Mouse (Mus musculus) adrenal gland, postnatal 25 days (tissue): ENCODE data around the gene Mettl7a2. TPM values are rescaled to one million over a fixed set of nuclear protein-coding genes. Genes with fewer than 3 reads are reported as not detected.
A peak's percentile ranks its signal among the peaks of the same experiment; 100 is the strongest.
"Not testable (repeated sequence)": the region's sequence is repeated elsewhere in the genome, so short reads cannot be mapped to it uniquely, and the experiment has no call there.

Experiments
- DNase-seq: peaks from one replicate; pipeline ENCODE4 v3.0.0; 2021; ENCODE audit warnings: mixed read lengths
- total RNA-seq: library from RNA; stranded (reverse); gene quantifications from 2 replicates; pipeline ENCODE4 v1.2.3, GENCODE M21; 2021

Mettl7a2 gene
- total RNA-seq, 1 experiment from 2014 or later, result 2.4 TPM

GRCm38 (mm10) chr15:100337847-100338246 is 15.2 kb upstream of the Mettl7a2 start:
- peak; percentile 65 for DNase-seq

GRCm38 (mm10) chr15:100341314-100341980 is 11.6 kb upstream of the Mettl7a2 start:
- DNase-seq, result not testable (repeated sequence)

DNA sequence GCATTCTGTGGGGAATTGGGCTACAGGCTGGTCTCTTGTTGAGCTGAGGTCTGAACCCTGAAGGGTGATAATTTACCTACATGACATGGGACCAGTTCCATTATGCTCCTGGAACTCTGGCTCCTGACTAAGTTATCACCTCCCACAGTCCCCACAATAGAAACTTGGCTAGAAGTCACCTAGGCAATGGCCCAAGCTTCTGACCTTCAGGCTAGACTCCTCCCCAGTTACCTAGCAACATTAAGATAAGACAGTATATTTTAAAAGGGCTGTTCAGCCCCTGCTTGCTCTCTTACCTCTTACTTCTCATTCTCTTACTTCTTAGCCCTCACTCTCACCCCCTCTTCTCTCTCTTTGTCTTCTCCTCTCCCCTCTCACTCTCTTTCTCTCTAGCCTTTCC is 7.5 kb upstream of the Mettl7a2 start:
- no peak for DNase-seq

DNA sequence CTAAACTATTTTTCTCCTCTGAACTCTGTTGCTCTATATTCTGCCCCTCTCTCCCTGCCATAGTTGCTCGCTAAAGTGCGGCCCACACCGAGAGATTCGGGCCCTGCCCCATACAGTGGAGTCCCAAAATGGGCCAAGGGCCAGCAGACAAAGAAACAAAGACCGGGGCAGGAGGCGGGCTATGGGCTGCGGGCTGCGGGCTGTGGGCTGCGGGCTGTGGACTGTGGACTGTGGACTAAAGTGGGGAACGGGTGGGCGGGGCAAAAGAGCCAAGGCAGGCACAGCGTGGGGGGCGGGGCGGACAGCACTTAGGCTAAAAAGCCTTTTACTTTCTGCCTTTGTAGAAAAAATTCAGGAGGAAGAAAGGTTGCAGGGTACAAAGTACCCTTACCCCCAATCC is 6.2 kb upstream of the Mettl7a2 start:
- DNase-seq, result no peak

DNA sequence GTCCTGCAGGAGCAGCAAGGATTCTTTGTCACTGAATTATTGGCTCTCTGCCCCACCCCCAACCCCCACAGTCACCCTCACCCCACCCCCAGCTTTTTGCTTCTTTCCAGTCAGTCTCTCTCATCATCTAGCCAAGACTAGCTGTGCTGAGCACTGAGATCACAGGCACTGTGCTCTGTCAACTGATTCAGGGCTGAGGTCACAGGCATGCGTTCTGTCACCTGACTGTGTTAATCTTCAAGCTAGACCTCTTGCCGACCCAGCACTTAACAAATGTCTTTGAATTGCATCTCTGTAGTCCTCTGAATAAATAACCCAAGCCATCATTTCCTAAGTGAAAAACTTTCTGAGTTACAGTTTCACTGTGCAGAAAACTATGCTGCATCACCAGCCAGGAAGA is 3.5 kb upstream of the Mettl7a2 start:
- DNase-seq, result no peak

- no peak for DNase-seq
These were observed 1.4 kb upstream of the Mettl7a2 start for GRCm38 (mm10) chr15:100351501-100352060.

GRCm38 (mm10) chr15:100353399-100353798 is 399 bp downstream of the Mettl7a2 start:
- DNase-seq, result not testable (repeated sequence)

DNA sequence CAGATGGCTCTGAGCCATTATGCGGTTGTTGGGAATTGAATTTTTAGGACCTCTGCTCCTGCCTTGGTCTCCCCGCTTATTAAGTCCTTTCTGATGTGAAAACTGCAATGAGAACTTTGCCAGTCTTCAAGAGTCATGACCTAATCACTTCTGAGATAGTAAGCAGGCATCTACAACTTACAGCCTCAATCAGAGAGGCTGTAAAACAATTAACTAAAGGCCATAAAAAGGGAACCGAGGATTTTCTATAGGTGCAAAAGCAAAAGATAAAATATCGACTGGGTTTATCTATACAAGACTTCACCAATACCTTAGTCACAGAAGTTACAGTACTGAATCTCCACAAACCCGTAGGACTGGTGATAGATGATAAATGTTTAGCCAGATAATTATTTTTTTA is 2.9 kb downstream of the Mettl7a2 start:
- no peak for DNase-seq

GRCm38 (mm10) chr15:100364242-100364641 is 11.2 kb downstream of the Mettl7a2 start, which contains the start of gene Higd1c:
Gene Higd1c, plus strand, starts transcription at chr15:100364542.
- no peak for DNase-seq

- not testable (repeated sequence) for DNase-seq
These were observed 13.0 kb downstream of the Mettl7a2 start for GRCm38 (mm10) chr15:100365967-100366366.

GRCm38 (mm10) chr15:100367119-100367518 is 14.1 kb downstream of the Mettl7a2 start:
- DNase-seq, result no peak

DNA sequence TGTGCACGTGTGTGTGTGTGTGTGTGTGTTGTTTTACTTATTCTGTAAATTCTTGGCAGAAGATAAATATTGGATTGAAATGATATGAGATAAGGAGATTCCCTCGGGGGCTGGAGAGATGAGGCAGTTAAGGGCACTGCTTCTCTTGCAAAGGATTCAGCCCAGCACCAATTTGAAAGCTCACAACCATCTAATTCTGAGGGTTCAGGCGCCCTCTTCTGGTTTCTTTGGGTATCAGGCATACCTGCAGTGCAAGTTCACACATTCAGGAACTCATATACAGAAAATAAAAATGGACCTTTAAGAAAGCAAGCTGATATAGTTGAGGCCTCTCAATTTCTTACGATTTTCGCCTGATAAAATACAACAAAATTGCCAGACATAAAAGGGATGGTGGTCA is 22.1 kb downstream of the Mettl7a2 start:
- peak; percentile 37 for DNase-seq

- not testable (repeated sequence) for DNase-seq
These were observed 25.0 kb downstream of the Mettl7a2 start for GRCm38 (mm10) chr15:100377847-100378505.

- DNase-seq, result no peak
These were observed 26.7 kb downstream of the Mettl7a2 start for GRCm38 (mm10) chr15:100379658-100380057.

DNA sequence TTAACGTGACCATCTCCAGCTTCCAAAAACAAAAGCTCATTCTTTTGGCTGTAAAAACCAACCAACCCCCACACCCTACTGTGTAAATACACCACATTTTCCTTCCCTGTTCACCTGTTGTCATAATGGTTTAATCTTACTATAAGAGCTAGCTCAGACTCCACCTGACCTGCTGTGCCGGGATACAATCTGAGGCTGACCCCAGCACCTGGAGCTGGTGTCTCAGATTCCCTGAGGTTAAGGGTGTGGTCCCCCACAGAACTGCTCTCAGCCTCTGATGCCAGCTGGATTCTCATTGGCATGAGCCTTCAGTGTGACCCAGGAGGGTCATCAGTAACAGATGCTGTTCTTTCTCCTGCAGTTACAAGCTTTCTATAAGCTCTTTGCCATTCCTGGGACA is 27.1 kb downstream of the Mettl7a2 start:
- no peak for DNase-seq

GRCm38 (mm10) chr15:100385705-100386104 is 32.7 kb downstream of the Mettl7a2 start:
- DNase-seq, result no peak

- no peak for DNase-seq
These were observed 34.7 kb downstream of the Mettl7a2 start for GRCm38 (mm10) chr15:100387544-100388223.

DNA sequence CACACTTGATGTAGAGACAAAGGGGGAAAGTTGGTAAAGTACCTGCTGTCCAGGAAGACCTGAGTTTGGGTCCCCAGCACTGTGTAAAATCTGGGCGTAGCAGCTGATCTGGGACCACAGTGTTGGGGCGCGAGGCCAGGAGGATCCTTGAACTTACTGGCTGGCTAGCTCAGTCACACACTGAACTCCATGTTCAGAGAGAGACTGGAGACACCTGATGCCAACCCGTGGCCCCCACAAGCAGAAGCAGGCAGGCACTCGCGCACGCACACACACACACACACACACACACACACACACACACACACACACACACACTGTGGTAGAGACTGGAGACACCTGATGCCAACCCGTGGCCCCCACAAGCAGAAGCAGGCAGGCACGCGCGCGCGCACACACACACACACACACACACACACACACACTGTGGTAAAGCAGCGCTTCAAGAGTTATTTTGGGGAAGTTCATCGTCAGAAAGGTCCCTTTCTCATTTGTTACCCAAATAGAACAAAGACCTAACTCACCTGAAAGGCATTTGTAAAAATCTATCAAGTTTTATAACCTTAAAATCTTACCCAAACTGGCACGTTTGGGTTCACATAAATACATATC is 35.3 kb downstream of the Mettl7a2 start:
- no peak for DNase-seq

DNA sequence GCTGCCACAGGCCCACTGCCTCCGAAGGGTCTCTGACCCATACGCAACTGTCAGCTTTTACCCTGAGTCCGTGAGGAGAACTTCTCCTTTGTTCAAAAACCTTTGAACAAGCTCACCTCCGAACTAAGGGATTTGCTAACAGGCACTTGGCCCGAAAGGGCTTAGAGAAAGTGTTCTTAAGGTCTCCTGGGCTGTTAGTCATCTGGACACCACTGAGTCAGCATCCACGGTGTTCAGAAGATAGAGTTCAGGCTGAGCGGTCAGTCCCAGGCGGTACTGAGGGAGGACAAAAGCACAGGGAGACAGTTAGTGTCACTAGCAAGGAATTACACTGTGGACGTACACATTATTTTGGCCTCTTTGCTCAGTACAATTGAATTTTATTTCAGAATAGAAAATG is 35.9 kb downstream of the Mettl7a2 start:
- DNase-seq, result peak; percentile 34

DNA sequence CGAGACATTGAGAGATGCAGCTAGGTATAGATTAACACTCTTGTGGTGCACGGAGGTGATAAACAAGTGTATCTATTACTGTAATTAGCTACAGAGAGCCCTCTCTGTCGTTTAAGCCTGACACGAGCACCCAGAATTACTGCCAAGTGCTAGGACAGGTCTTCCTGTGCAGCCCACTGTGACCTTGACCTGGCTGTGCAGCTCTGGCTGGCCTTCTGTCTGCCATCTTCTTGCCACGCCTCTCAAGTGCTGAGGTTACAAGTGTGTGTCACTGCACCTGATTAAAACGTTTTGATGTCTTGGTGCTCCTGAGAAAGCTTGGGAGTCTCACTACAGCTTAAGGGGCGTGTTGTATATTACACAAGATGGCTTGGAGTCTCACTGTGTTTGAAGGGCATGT is 38.1 kb downstream of the Mettl7a2 start:
- no peak for DNase-seq

GRCm38 (mm10) chr15:100391599-100391998 is 38.6 kb downstream of the Mettl7a2 start:
- no peak for DNase-seq

DNA sequence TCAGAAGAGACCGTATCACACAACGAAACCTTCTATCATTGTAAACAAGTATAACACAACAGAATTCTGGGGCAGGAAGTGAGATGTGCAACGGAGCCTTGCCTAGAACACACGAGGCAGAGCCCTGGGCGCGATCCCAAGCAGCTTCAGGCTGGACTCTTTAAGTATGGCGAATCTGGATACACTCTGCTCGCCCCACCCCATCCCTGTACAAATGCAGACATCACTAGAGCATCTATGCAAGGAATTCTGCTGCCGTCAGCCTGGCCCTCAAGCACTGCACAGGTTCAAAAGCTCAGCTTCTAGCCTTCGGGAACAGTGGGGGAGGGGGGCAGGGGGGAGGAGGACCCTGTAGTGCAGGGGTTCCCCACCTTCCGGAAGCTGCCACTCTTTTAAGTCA is 40.0 kb downstream of the Mettl7a2 start:
- no peak for DNase-seq

DNA sequence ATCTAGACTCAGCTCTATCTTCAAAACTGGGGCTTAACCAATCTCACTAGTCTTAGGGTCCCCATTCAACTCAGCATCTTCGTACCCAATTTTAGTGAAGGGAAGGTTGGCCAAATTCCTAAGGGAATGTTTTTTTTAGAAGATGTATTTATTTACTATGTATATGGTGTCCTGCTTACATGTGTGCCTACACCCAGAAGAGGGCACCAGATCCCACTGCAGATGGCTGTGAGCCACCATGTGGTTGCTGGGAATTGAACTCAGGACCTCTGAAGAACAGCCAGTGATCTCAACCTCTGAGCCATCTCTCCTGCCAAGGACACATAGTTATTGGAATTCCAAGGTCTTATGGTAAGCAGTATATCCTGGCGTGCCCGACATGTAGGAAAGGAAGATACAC is 42.6 kb downstream of the Mettl7a2 start:
- no peak for DNase-seq
